Mouse (Mus musculus): ENCODE data around the gene Cpe.
"Not testable (repeated sequence)": the region's sequence is repeated elsewhere in the genome, so short reads cannot be mapped to it uniquely, and the experiment has no call there.

Gene Cpe

GRCm38 (mm10) chr8:64676381-64676780 is 16.5 kb downstream of the Cpe start:
- DNase-seq (ENCODE audit: low read depth in 2 of 2, low spot score in 2 of 2), result no peak

GRCm38 (mm10) chr8:64674951-64675585 is 17.8 kb downstream of the Cpe start:
- DNase-seq (ENCODE audit: low read depth in 2 of 2, low spot score in 2 of 2), result no peak

GRCm38 (mm10) chr8:64672920-64673319 is 19.9 kb downstream of the Cpe start:
- DNase-seq (ENCODE audit: low read depth in 2 of 2, low spot score in 2 of 2), result no peak

- no peak for DNase-seq (ENCODE audit: low read depth in 2 of 2, low spot score in 2 of 2)
Measured at GRCm38 (mm10) chr8:64671937-64672336, 20.9 kb downstream of the Cpe start.

- not testable (repeated sequence) for DNase-seq (ENCODE audit: low read depth in 2 of 2, low spot score in 2 of 2)
Measured at GRCm38 (mm10) chr8:64666305-64666704, 26.5 kb downstream of the Cpe start.

GRCm38 (mm10) chr8:64665563-64665962 is 27.3 kb downstream of the Cpe start:
- DNase-seq (ENCODE audit: low read depth in 2 of 2, low spot score in 2 of 2), result no peak

GRCm38 (mm10) chr8:64664811-64665210 is 28.0 kb downstream of the Cpe start:
- DNase-seq (ENCODE audit: low read depth in 2 of 2, low spot score in 2 of 2), result no peak

GRCm38 (mm10) chr8:64664350-64664749 is 28.5 kb downstream of the Cpe start:
- DNase-seq (ENCODE audit: low read depth in 2 of 2, low spot score in 2 of 2), result no peak

- DNase-seq (ENCODE audit: low read depth in 2 of 2, low spot score in 2 of 2), result no peak
Measured at GRCm38 (mm10) chr8:64659097-64659496, 33.8 kb downstream of the Cpe start.

GRCm38 (mm10) chr8:64657980-64658401 is 34.9 kb downstream of the Cpe start:
- DNase-seq (ENCODE audit: low read depth in 2 of 2, low spot score in 2 of 2), result no peak

GRCm38 (mm10) chr8:64657517-64657916 is 35.3 kb downstream of the Cpe start:
- no peak for DNase-seq (ENCODE audit: low read depth in 2 of 2, low spot score in 2 of 2)

GRCm38 (mm10) chr8:64655887-64656286 is 37.0 kb downstream of the Cpe start:
- DNase-seq (ENCODE audit: low read depth in 2 of 2, low spot score in 2 of 2), result no peak

- DNase-seq (ENCODE audit: low read depth in 2 of 2, low spot score in 2 of 2), result no peak
Measured at GRCm38 (mm10) chr8:64655087-64655486, 37.8 kb downstream of the Cpe start.

GRCm38 (mm10) chr8:64652285-64652684 is 40.6 kb downstream of the Cpe start:
- no peak for DNase-seq (ENCODE audit: low read depth in 2 of 2, low spot score in 2 of 2)

GRCm38 (mm10) chr8:64648063-64648462 is 44.8 kb downstream of the Cpe start:
- DNase-seq (ENCODE audit: low read depth in 2 of 2, low spot score in 2 of 2), result no peak

GRCm38 (mm10) chr8:64647148-64647547 is 45.7 kb downstream of the Cpe start:
- DNase-seq (ENCODE audit: low read depth in 2 of 2, low spot score in 2 of 2), result no peak

GRCm38 (mm10) chr8:64646421-64646820 is 46.4 kb downstream of the Cpe start:
- DNase-seq (ENCODE audit: low read depth in 2 of 2, low spot score in 2 of 2), result no peak

- no peak for DNase-seq (ENCODE audit: low read depth in 2 of 2, low spot score in 2 of 2)
Measured at GRCm38 (mm10) chr8:64644108-64645005, 48.5 kb downstream of the Cpe start.

GRCm38 (mm10) chr8:64643382-64643781 is 49.5 kb downstream of the Cpe start:
- no peak for DNase-seq (ENCODE audit: low read depth in 2 of 2, low spot score in 2 of 2)

- no peak for DNase-seq (ENCODE audit: low read depth in 2 of 2, low spot score in 2 of 2)
Measured at GRCm38 (mm10) chr8:64642799-64643198, 50.1 kb downstream of the Cpe start.

GRCm38 (mm10) chr8:64640599-64640998 is 52.3 kb downstream of the Cpe start:
- no peak for DNase-seq (ENCODE audit: low read depth in 2 of 2, low spot score in 2 of 2)

GRCm38 (mm10) chr8:64639676-64640075 is 53.2 kb downstream of the Cpe start:
- DNase-seq (ENCODE audit: low read depth in 2 of 2, low spot score in 2 of 2), result no peak
